Mouse (Mus musculus) heart, embryonic 16.5 days (tissue): ENCODE data around the gene Plekhf1. TPM values are rescaled to one million over a fixed set of nuclear protein-coding genes. Genes with fewer than 3 reads are reported as not detected.

Experiments
- ATAC-seq: fragments of 200-750 bp; cut with Nextera tagmentation; replicated peaks from 2 replicates; pipeline ENCODE4 v1.8.0; 2017; ENCODE audit warnings: moderate number of reproducible peaks; ENCODE audit not compliant: insufficient read depth, low FRiP score; ENCODE audit errors: extremely low read depth
- H3K27ac ChIP-seq: fragments of 300-500 bp; sonication (generic); 2 replicates; pipeline ENCODE4 v1.5.1; 2014; ENCODE audit warnings: mild to moderate bottlenecking, low read length, control low read depth, moderate library complexity
- H3K27me3 ChIP-seq: fragments of 300-500 bp; sonication (generic); 2 replicates; pipeline ENCODE4 v1.6.1; 2014; ENCODE audit warnings: low read length, mixed read lengths; ENCODE audit not compliant: control insufficient read depth, insufficient read depth
- H3K36me3 ChIP-seq: fragments of 300-500 bp; sonication (generic); 2 replicates; pipeline ENCODE4 v1.6.1; 2014; ENCODE audit not compliant: control insufficient read depth, insufficient read depth
- H3K4me1 ChIP-seq: fragments of 300-500 bp; sonication (generic); 2 replicates; pipeline ENCODE4 v1.6.1; 2014; ENCODE audit warnings: low read length, mixed read lengths; ENCODE audit not compliant: control insufficient read depth, insufficient read depth
- H3K4me2 ChIP-seq: fragments of 300-500 bp; sonication (generic); 2 replicates; pipeline ENCODE4 v1.6.1; 2014; ENCODE audit warnings: low read depth, mild to moderate bottlenecking, control low read depth, low read length
- H3K4me3 ChIP-seq: fragments of 300-500 bp; sonication (generic); 2 replicates; pipeline ENCODE4 v1.5.1; 2014; ENCODE audit warnings: mild to moderate bottlenecking, control low read depth, low read length
- H3K9ac ChIP-seq: fragments of 300-500 bp; sonication (generic); 2 replicates; pipeline ENCODE4 v1.6.1; 2014; ENCODE audit warnings: low read length, control low read depth
- H3K9me3 ChIP-seq: fragments of 300-500 bp; sonication (generic); replicated peaks from 2 replicates; pipeline ENCODE4 v1.6.1; 2016; ENCODE audit warnings: low read length; ENCODE audit not compliant: control insufficient read depth
- WGBS: fragments of 180-500 bp; shearing (Covaris S2); extraction: QIAGEN DNeasy Blood & Tissue Kit; methylation state at CpG from one replicate; pipeline ENCODE4 v1.1.7; 2014; 5-methylcytosine and 5-hydroxymethylcytosine counted together
- polyA plus RNA-seq: library from polyadenylated mRNA; unstranded; fragments of >200 nt; fragmentation: Nextera tagmentation; extraction: Ambion mirVana; gene quantifications from 2 replicates; pipeline ENCODE4 v1.2.1, GENCODE M21; 2015

Gene Plekhf1
- 7.3 and 7.7 TPM in 2 replicates for polyA plus RNA-seq

- Histone ChIP-seq H3K4me2 (peak within 1 kb of the TSS; percentile 76), H3K9me3 (no peaks in the 10 kb centered on the region), H3K27me3 (no peaks in the 10 kb centered on the region), H3K36me3 (no peaks in the 10 kb centered on the region), H3K27ac (peak within 1 kb of the TSS; percentile 90), H3K4me3 (peak within 1 kb of the TSS; percentile 84), H3K4me1 (peaks cover 24% of the 10 kb centered on the region), H3K9ac (peak within 1 kb of the TSS; percentile 87)
- peak; percentile 85 for ATAC-seq
- under 1% methylated on average over 36 of the region's 36 CpGs for WGBS
Observed at GRCm38 (mm10) chr7:38227900-38228298, at the start of gene Plekhf1. Gene Plekhf1 (minus strand): TSS chr7:38228016.

- no peak for ATAC-seq
- H3K9ac ChIP-seq, result no peak overlapping the region
- H3K4me2 ChIP-seq, result no peak overlapping the region
- 0 out of 2 replicates have a peak, but pooled peaks cover 3% of the 10 kb centered on the region for H3K36me3 ChIP-seq
- H3K9me3 ChIP-seq, result no peaks in the 10 kb centered on the region
- H3K27ac ChIP-seq, result no peak overlapping the region
- no peaks in the 10 kb centered on the region for H3K27me3 ChIP-seq
- peaks cover 14% of the 10 kb centered on the region for H3K4me1 ChIP-seq
- no peak overlapping the region for H3K4me3 ChIP-seq
Observed at GRCm38 (mm10) chr7:38272551-38272950, 44.7 kb upstream of the Plekhf1 start.

GRCm38 (mm10) chr7:38271859-38272258 is 44.0 kb upstream of the Plekhf1 start:
- ATAC-seq, result no peak
- Histone ChIP-seq H3K27me3 (no peaks in the 10 kb centered on the region), H3K4me3 (peak overlapping the region; percentile 70), H3K9ac (peak overlapping the region; percentile 78), H3K4me2 (peak overlapping the region; percentile 73), H3K4me1 (peaks cover 14% of the 10 kb centered on the region), H3K27ac (no peak overlapping the region), H3K9me3 (no peaks in the 10 kb centered on the region), H3K36me3 (0 out of 2 replicates have a peak, but pooled peaks cover 6% of the 10 kb centered on the region)
- WGBS, result 6% methylated on average over 4 of the region's 4 CpGs

- H3K27ac ChIP-seq, result peak overlapping the region; percentile 24
- no peaks in the 10 kb centered on the region for H3K27me3 ChIP-seq
- H3K36me3 ChIP-seq, result 0 out of 2 replicates have a peak, but pooled peaks cover 8% of the 10 kb centered on the region
- H3K4me3 ChIP-seq, result peak overlapping the region; percentile 70
- H3K9me3 ChIP-seq, result no peaks in the 10 kb centered on the region
- ATAC-seq, result peak; percentile 31; the same call in 1 of the 2 replicates
- H3K4me2 ChIP-seq, result peak overlapping the region; percentile 73
- peak overlapping the region; percentile 78 for H3K9ac ChIP-seq
- H3K4me1 ChIP-seq, result peaks cover 14% of the 10 kb centered on the region
- 1% methylated on average over 11 of the region's 11 CpGs for WGBS
Observed at GRCm38 (mm10) chr7:38271511-38271811, 43.6 kb upstream of the Plekhf1 start.

DNA sequence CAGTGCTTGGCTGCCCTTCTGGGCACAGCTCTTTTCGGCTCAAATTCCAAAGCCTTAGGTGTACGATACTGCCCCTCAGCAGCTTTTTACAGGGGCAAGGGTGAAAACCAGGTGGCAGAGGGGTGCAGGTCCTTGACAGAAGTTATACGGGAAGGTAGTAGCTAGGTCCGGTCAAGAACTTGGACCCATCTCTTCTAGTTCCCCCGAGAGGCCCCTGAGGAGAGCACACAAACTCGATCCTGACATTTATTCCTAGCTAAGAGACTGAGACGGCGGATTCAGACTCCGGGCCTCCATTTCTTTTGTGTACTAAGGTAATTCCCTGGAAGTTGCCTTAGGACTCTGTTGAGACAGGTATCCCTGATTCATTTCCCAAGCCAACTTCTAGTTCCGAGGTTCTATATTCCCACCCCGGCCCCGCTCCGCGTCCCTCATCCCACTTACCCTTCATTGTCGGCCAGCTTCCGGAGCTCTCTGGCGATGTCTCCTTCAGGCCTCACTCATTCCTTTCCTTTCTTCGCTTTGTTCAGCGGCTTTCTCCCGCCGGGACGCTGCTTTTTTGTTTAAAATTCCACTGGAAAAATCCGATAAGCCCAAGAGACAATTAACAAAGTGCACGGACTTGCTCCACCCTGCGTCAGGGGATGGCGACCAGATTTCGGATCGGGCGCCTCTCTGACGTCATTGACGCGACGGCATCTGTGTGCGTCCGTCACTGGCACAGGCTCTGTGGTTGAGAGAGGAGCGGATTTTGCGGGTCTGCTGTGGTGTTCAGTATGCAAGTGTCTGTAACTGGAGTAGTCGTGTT is 43.1 kb upstream of the Plekhf1 start, which contains the start of gene Pop4:
Pop4 (minus strand) TSS at position 721 of the 808 bp plus-strand sequence.
- no peaks in the 10 kb centered on the region for H3K27me3 ChIP-seq
- H3K27ac ChIP-seq, result peak within 1 kb of the TSS; percentile 24
- WGBS, result under 1% methylated on average over 38 of the region's 38 CpGs
- peaks cover 14% of the 10 kb centered on the region for H3K36me3 ChIP-seq
- no peaks in the 10 kb centered on the region for H3K9me3 ChIP-seq
- peaks cover 14% of the 10 kb centered on the region for H3K4me1 ChIP-seq
- peak within 1 kb of the TSS; percentile 70 for H3K4me3 ChIP-seq
- peak within 1 kb of the TSS; percentile 78 for H3K9ac ChIP-seq
- peak within 1 kb of the TSS; percentile 73 for H3K4me2 ChIP-seq
- peak; percentile 89 for ATAC-seq

GRCm38 (mm10) chr7:38267006-38267680 is 39.3 kb upstream of the Plekhf1 start:
- H3K36me3 ChIP-seq, result peaks cover 50% of the 10 kb centered on the region
- H3K4me2 ChIP-seq, result no peak overlapping the region
- no peak overlapping the region for H3K4me3 ChIP-seq
- H3K9ac ChIP-seq, result no peak overlapping the region
- H3K27me3 ChIP-seq, result no peaks in the 10 kb centered on the region
- no peak for ATAC-seq
- WGBS, result 83% methylated on average over 8 of the region's 8 CpGs
- no peaks in the 10 kb centered on the region for H3K9me3 ChIP-seq
- H3K27ac ChIP-seq, result no peak overlapping the region
- peaks cover 14% of the 10 kb centered on the region for H3K4me1 ChIP-seq

GRCm38 (mm10) chr7:38262406-38262805 is 34.6 kb upstream of the Plekhf1 start:
- Histone ChIP-seq H3K4me1 (no peaks in the 10 kb centered on the region), H3K4me3 (no peak overlapping the region), H3K4me2 (no peak overlapping the region), H3K9me3 (no peaks in the 10 kb centered on the region), H3K27me3 (no peaks in the 10 kb centered on the region), H3K9ac (no peak overlapping the region), H3K36me3 (peaks cover 54% of the 10 kb centered on the region), H3K27ac (no peak overlapping the region)
- WGBS, result 66% methylated on average over 5 of the region's 5 CpGs
- ATAC-seq, result no peak

GRCm38 (mm10) chr7:38259631-38260030 is 31.8 kb upstream of the Plekhf1 start:
- no peak overlapping the region for H3K27ac ChIP-seq
- peaks cover 32% of the 10 kb centered on the region for H3K36me3 ChIP-seq
- H3K9me3 ChIP-seq, result no peaks in the 10 kb centered on the region
- H3K4me2 ChIP-seq, result no peak overlapping the region
- no peak overlapping the region for H3K9ac ChIP-seq
- H3K4me1 ChIP-seq, result no peaks in the 10 kb centered on the region
- no peaks in the 10 kb centered on the region for H3K27me3 ChIP-seq
- H3K4me3 ChIP-seq, result no peak overlapping the region
- ATAC-seq, result no peak
- WGBS, result 72% methylated on average over 2 of the region's 2 CpGs

DNA sequence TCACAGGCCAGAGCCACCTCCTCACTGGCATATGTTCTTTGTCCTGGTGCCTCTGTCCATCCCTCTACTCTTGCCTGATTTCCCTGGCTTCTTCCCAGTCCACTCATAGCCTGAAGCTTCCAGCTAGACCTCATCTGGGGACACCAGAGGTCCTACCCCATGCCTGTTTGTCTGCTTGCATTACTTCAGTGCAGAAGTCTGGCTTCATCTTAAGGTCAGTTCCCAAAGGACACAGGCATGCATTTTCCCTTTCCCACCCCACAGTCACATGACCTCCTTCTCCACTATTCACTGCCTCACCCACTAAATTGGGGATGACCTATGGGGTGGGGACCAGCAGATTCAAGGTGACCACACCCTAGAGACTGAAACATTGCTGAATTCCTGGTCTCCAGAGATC is 25.6 kb upstream of the Plekhf1 start:
- Histone ChIP-seq H3K4me1 (peaks cover 3% of the 10 kb centered on the region; the same call in 1 of the 2 replicates), H3K4me3 (no peak overlapping the region), H3K4me2 (no peak overlapping the region), H3K9me3 (no peaks in the 10 kb centered on the region), H3K27ac (no peak overlapping the region), H3K9ac (no peak overlapping the region), H3K36me3 (no peaks in the 10 kb centered on the region), H3K27me3 (no peaks in the 10 kb centered on the region)
- no peak for ATAC-seq
